Mouse (Mus musculus): ENCODE results near the gene Aup1. TPM values are rescaled to one million over a fixed set of nuclear protein-coding genes. Genes with fewer than 3 reads are reported as not detected.

Gene Aup1
- total and polyA plus RNA-seq, 2 experiments from 2014 or later = 136 to 219 TPM

GRCm38 (mm10) chr6:83020836-83021593 lies 33.3 kb upstream of the Aup1 start:
- no peak for TF ChIP-seq CTCF (IDR thresholded peaks at IDR 0.05; ENCODE audit: low read depth)
- DNase-seq (ENCODE audit: low spot score) = no peak

DNA sequence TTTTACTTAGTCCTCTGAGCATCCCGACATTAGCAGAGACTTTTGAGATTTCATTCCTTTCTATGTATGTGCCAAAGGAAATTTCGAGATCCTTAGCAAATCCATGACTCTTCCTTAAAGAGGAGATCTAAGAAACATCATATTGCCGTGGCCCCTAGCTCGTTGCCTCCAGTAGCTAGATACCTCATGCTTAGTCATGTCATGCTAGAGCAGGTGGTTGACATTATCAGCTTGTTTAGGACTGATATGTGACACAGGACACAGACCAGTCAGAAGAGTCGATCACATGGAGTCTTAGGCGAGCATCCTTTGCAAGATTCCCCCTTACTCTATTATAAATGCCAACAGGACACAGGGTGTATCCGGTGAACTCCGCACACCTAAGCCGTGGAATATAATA lies 31.3 kb upstream of the Aup1 start:
- Histone ChIP-seq H3K4me2 (ENCODE audit: low read depth, low read length) (no peak overlapping the region), H3K9me3 (ENCODE audit: low read length) (no peaks in the 10 kb centered on the region), H3K27ac (no peak overlapping the region), H3K4me1 (ENCODE audit: insufficient read depth, low read length) (no peaks in the 10 kb centered on the region), H3K36me3 (ENCODE audit: insufficient read depth, low read length) (no peaks in the 10 kb centered on the region), H3K27me3 (ENCODE audit: insufficient read depth, low read length) (no peaks in the 10 kb centered on the region), H3K4me3 (ENCODE audit: low read length) (no peak overlapping the region), H3K9ac (replicated peaks; ENCODE audit: low read length) (no peak overlapping the region)
- ATAC-seq (no peak), DNase-seq (ENCODE audit: low spot score) (no peak)
- 85% methylated on average over 9 of the region's 9 CpGs for WGBS
- no peak for TF ChIP-seq CTCF (IDR thresholded peaks at IDR 0.05; ENCODE audit: low read depth)

More at GRCm38 (mm10) chr6:83020836-83021593, 33.3 kb upstream of the Aup1 start:
- no peaks in the 10 kb centered on the region for H3K27me3 ChIP-seq (ENCODE audit: insufficient read depth, low read length)
- H3K36me3 ChIP-seq (ENCODE audit: insufficient read depth, low read length) = no peaks in the 10 kb centered on the region
- H3K4me3 ChIP-seq (ENCODE audit: low read length) = no peak overlapping the region
- no peaks in the 10 kb centered on the region for H3K9me3 ChIP-seq (ENCODE audit: low read length)
- 82% methylated on average over 4 of the region's 4 CpGs for WGBS
- ATAC-seq = no peak
- no peak overlapping the region for H3K4me2 ChIP-seq (ENCODE audit: low read depth, low read length)
- no peak overlapping the region for H3K27ac ChIP-seq
- no peak overlapping the region for H3K9ac ChIP-seq (replicated peaks; ENCODE audit: low read length)
- H3K4me1 ChIP-seq (ENCODE audit: insufficient read depth, low read length) = no peaks in the 10 kb centered on the region

GRCm38 (mm10) chr6:83023786-83024185 lies 30.5 kb upstream of the Aup1 start:
- Histone ChIP-seq H3K9ac (replicated peaks; ENCODE audit: low read length) (no peak overlapping the region), H3K4me1 (ENCODE audit: insufficient read depth, low read length) (no peaks in the 10 kb centered on the region), H3K4me2 (ENCODE audit: low read depth, low read length) (no peak overlapping the region), H3K27ac (no peak overlapping the region), H3K9me3 (ENCODE audit: low read length) (no peaks in the 10 kb centered on the region), H3K27me3 (ENCODE audit: insufficient read depth, low read length) (no peaks in the 10 kb centered on the region), H3K4me3 (ENCODE audit: low read length) (no peak overlapping the region), H3K36me3 (ENCODE audit: insufficient read depth, low read length) (no peaks in the 10 kb centered on the region)
- no peak for DNase-seq (ENCODE audit: low spot score)
- WGBS = 93% methylated on average over 2 of the region's 2 CpGs
- TF ChIP-seq CTCF (IDR thresholded peaks at IDR 0.05; ENCODE audit: low read depth) = no peak
- ATAC-seq = no peak

DNA sequence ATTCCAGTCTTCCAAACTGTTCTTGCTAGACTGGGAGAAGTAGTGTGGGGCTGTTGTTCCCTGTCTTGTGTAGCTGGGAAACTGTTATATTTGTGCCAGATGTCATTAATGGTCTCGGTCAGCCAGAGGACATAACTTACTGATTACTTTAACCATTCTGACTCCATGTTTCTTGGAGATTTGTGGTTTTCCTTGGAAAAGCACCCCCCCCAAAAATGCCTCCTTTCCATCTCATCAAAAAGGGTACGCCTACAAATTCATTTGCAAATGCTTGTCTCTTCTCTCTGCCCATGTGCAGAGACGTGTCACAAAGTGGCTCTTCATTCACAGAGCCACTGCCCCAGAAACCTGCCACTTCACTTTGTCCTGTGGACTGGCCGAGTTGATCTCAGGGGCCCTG lies 29.9 kb upstream of the Aup1 start:
- no peaks in the 10 kb centered on the region for H3K36me3 ChIP-seq (ENCODE audit: insufficient read depth, low read length)
- ATAC-seq (no peak), DNase-seq (ENCODE audit: low spot score) (no peak)
- H3K9me3 ChIP-seq (ENCODE audit: low read length) = no peaks in the 10 kb centered on the region
- no peak overlapping the region for H3K27ac ChIP-seq
- no peak overlapping the region for H3K9ac ChIP-seq (replicated peaks; ENCODE audit: low read length)
- WGBS = 68% methylated on average over 4 of the region's 4 CpGs
- no peaks in the 10 kb centered on the region for H3K27me3 ChIP-seq (ENCODE audit: insufficient read depth, low read length)
- no peak overlapping the region for H3K4me3 ChIP-seq (ENCODE audit: low read length)
- H3K4me2 ChIP-seq (ENCODE audit: low read depth, low read length) = no peak overlapping the region
- no peaks in the 10 kb centered on the region for H3K4me1 ChIP-seq (ENCODE audit: insufficient read depth, low read length)
- TF ChIP-seq CTCF (IDR thresholded peaks at IDR 0.05; ENCODE audit: low read depth) = no peak

GRCm38 (mm10) chr6:83025221-83025620 lies 29.1 kb upstream of the Aup1 start:
- no peaks in the 10 kb centered on the region for H3K9me3 ChIP-seq (ENCODE audit: low read length)
- ATAC-seq (no peak), DNase-seq (ENCODE audit: low spot score) (no peak)
- H3K36me3 ChIP-seq (ENCODE audit: insufficient read depth, low read length) = no peaks in the 10 kb centered on the region
- no peaks in the 10 kb centered on the region for H3K27me3 ChIP-seq (ENCODE audit: insufficient read depth, low read length)
- no peak for TF ChIP-seq CTCF (IDR thresholded peaks at IDR 0.05; ENCODE audit: low read depth)
- no peaks in the 10 kb centered on the region for H3K4me1 ChIP-seq (ENCODE audit: insufficient read depth, low read length)
- WGBS = 96% methylated on average over 4 of the region's 4 CpGs
- H3K4me2 ChIP-seq (ENCODE audit: low read depth, low read length) = no peak overlapping the region
- H3K4me3 ChIP-seq (ENCODE audit: low read length) = no peak overlapping the region
- H3K27ac ChIP-seq = no peak overlapping the region
- no peak overlapping the region for H3K9ac ChIP-seq (replicated peaks; ENCODE audit: low read length)

- no peak overlapping the region for H3K4me3 ChIP-seq (ENCODE audit: low read length)
- ATAC-seq (no peak), DNase-seq (ENCODE audit: low spot score) (no peak)
- 66% methylated on average over 8 of the region's 8 CpGs for WGBS
- no peak for TF ChIP-seq CTCF (IDR thresholded peaks at IDR 0.05; ENCODE audit: low read depth)
- H3K36me3 ChIP-seq (ENCODE audit: insufficient read depth, low read length) = no peaks in the 10 kb centered on the region
- no peaks in the 10 kb centered on the region for H3K9me3 ChIP-seq (ENCODE audit: low read length)
- 0 out of 2 replicates have a peak, but pooled peaks cover 3% of the 10 kb centered on the region for H3K4me1 ChIP-seq (ENCODE audit: insufficient read depth, low read length)
- no peak overlapping the region for H3K4me2 ChIP-seq (ENCODE audit: low read depth, low read length)
- H3K27ac ChIP-seq = no peak overlapping the region
- no peak overlapping the region for H3K9ac ChIP-seq (replicated peaks; ENCODE audit: low read length)
- peaks cover 6% of the 10 kb centered on the region; the same call in 1 of the 2 replicates for H3K27me3 ChIP-seq (ENCODE audit: insufficient read depth, low read length)
Observed at GRCm38 (mm10) chr6:83027293-83027692, 27.0 kb upstream of the Aup1 start.

GRCm38 (mm10) chr6:83027706-83028105 lies 26.6 kb upstream of the Aup1 start:
- Histone ChIP-seq H3K27me3 (ENCODE audit: insufficient read depth, low read length) (peaks cover 10% of the 10 kb centered on the region; the same call in 1 of the 2 replicates), H3K4me2 (ENCODE audit: low read depth, low read length) (no peak overlapping the region), H3K9ac (replicated peaks; ENCODE audit: low read length) (no peak overlapping the region), H3K4me3 (ENCODE audit: low read length) (no peak overlapping the region), H3K27ac (no peak overlapping the region), H3K9me3 (ENCODE audit: low read length) (no peaks in the 10 kb centered on the region), H3K4me1 (ENCODE audit: insufficient read depth, low read length) (0 out of 2 replicates have a peak, but pooled peaks cover 5% of the 10 kb centered on the region), H3K36me3 (ENCODE audit: insufficient read depth, low read length) (no peaks in the 10 kb centered on the region)
- ATAC-seq (peak; percentile 40; the same call in 1 of the 2 replicates), DNase-seq (ENCODE audit: low spot score) (no peak)
- 60% methylated on average over 7 of the region's 9 CpGs for WGBS
- no peak for TF ChIP-seq CTCF (IDR thresholded peaks at IDR 0.05; ENCODE audit: low read depth)
